Mouse (Mus musculus) fat pad, adult 2 months (tissue): ENCODE data around the gene Cdk19.

ENCODE experiments used
- DNase-seq: peaks from one replicate; pipeline ENCODE4 v3.0.0-alpha.2; 2011; ENCODE audit warnings: low read depth, low spot score; ENCODE audit errors: extremely low read depth

Cdk19 gene

DNA sequence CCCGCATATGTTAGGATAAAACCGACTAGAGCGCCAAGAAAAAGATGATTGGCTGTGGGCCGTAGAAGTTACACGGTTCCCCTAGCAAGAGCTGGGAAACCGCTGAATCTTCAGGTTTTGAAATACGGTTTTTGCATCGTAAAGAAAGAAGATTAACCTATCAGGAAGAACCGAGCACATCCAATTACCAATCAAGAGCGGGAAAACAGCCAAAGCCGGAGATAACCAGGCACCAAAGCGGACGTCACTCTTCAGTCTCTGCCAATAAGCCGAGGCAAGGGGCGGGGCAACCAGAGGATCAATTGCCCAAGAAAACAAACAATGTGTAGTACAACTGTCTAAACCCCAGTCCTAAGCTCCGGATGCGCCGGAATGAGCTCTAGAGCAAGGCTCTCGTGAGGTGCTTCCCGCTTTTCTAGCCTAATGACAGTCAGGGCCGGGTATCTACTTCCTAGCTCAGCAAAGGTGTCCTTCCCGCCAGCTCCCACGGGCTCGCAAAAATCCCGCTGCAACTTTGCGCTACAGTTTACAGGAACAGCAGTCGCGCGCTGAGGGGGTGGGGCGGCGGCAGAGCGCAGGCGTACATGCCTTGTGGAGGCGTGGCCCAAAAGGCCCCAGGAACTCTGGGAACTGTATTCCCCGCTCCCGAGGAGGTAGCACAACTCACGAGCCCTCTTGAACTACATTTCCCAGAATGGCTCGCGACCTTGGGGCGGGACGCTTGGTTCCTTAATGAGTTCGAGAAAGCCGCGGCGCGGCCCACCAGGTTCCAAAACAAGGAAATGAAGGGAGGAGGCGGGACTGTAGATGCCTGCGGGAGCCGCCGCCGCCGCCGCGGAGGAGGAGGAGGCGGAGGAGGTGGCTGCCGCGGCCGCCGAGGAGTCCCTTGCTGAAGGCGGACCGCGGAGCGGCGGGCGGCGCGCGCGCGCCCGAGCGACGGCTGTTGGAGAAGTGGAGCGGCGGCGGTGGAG is 9.5 kb downstream of the Cdk19 start:
- DNase-seq = peak; percentile 93

DNA sequence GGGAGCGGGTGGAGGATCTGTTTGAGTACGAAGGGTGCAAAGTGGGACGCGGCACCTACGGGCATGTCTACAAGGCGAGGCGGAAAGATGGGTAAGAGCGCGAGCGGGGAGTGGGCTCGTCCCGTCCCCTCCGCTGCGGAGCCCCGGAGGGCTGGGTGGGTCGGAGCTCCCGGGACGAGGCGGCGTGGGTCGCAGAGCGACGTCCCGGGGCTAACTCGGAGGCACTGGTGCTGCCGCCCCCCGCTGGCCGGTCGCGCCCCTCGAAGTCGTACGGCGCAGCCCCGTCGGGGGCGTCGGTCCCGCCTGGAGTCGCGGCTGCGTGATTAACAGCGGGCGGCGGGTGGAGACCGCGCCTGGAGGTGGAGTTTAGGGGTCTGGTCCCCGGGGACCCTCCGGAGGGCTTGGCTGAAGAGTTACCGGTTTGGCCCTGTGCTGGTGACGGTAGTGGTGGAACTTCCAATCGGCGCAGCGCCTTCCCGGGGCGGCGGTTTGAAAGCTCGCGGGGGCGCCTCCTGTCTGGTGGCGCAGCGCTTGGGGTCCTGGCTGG is 10.3 kb downstream of the Cdk19 start:
- DNase-seq = no peak

DNA sequence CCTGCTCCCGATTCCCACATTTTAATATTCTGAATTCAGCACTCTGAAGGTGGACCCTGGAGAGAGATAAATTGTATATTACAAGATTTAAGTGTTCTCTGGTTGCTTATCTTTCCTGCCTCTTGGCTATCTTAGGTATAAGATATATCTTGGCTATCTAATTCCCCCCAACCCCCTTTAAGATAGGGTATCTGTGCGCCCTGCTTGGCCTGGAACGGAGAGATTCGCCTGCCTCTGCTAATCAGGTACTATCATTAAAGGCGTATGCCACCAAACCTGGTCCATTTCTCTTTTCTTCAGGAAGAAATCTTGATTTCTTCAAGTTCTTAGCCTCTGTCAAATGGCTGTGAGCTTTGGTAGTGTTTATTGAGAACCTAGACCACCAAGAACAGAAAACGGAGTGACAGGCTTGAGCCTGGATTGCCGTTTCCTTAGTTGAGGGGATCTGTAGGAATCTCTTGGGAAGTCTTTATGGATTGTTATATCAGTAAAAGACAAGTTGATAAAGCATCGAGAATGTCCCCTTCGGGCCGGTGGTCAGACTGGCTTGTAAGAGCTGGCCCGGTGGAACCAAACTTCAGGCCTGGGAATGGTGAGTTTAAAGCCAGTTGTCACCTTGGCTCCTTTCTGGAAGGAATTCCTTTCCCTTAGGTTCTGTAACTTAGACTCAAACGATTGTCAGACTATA is 11.0 kb downstream of the Cdk19 start:
- DNase-seq = no peak

DNA sequence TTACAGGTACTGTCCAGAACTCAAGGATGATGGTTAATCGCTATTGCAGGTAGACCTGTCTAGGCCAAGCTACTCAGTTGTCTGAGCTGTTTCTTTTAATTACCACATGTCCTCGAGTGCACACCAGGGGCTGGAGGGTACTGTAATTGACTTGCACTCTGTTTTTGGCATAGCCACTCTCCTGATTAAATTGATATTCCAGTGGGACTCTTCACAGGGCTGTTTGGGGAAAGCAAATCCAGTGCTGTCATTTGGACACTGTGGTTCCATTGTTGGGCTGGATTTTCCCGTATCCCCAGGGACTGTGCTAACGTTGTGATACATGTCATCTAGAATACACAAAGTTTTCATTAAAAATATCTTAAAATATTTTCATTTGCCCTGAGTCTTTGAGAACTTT is 11.8 kb downstream of the Cdk19 start:
- no peak for DNase-seq

DNA sequence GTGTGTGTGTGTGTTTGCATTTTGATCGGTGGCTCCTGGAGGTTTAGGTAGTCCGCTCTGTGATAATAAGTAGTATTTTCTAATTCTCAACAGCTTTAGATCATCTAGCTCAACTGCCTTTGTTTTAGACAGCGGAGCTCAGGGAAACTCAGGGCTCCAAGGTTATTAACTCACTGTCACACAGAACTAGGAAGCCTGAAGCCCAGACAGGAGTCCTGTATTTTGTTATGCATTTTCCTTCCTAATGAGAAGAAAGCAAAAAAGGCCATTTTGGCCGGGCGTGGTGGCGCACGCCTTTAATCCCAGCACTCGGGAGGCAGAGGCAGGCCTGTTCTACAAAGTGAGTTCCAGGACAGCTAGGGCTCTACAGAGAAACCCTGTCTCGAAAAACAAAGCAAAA is 14.7 kb downstream of the Cdk19 start:
- no peak for DNase-seq

DNA sequence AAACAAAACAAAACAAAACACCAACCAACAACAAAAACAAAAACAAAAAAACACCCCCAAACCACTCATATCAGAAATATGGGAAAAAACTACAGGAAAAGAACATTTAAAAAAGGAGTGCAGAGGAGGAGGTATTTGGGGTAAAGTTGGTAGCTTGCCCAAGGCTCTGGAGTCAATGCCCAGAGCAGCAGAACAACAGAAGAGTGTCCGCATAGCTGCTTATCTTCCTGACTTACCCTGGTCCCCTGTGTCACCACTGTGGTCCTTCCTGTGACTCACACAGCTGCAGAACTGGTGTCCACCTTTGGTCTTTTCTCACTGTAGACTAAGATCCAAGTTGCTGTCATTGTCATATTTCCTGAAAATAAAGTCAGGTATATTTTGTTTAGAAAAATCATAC is 15.2 kb downstream of the Cdk19 start:
- DNase-seq = no peak

DNA sequence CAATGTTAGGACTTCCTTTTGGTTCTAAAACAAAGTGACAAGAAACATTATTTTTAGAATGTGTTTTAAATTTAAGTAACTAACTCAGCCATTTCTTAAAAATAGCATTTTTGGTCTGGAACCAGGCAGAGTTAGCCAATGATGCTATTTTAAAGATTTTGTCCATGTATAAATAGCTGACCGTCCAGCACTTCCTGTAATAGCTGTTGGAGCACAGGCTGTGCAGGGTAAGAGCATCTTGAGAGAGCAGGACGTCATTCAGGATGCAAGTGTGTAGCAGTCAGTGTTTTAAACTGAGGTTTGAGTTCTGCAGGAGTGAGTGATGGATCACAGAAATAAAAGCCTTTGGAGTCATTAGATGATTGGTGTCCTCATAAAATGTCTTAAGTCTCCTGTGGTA is 18.8 kb downstream of the Cdk19 start:
- no peak for DNase-seq

DNA sequence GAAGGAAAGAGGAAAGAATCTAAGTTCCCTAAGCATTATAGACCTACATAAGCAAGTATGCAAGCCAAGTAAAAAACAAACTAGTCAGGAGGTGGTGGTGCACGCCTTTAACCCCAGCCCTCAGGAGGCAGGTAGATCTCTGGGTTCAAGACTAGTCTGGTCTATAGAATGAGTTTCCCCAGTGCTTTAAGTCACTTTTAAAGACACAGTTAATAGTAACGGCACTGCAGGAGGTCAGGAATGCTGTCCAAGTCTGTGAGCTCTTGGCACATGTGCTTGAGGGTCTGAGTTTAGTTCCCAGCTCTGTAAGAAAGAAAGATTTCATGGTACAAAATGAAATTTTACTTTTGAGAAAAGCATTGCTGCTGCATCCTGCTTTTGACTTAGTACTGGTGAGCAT is 19.8 kb downstream of the Cdk19 start:
- DNase-seq = no peak

DNA sequence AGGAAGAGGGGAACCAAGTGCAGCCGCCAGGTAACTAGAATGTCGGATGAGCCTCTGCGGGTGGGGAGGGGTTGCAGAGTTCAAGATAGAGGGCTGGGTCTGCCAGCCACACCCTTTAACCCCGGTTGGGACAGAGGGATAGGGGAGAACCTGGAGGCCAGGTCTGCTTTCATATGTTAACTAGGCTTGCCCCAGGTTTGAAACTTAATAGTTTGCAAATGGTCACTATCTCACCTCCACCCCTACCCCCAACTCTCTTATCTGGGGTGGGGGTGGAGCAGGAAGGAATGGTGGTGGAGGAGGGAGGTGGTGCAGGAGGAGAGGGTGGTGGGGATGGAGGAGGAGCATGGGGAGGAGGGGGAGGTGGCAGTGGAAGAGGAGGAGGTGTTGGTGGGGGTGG is 23.6 kb downstream of the Cdk19 start:
- DNase-seq = no peak

DNA sequence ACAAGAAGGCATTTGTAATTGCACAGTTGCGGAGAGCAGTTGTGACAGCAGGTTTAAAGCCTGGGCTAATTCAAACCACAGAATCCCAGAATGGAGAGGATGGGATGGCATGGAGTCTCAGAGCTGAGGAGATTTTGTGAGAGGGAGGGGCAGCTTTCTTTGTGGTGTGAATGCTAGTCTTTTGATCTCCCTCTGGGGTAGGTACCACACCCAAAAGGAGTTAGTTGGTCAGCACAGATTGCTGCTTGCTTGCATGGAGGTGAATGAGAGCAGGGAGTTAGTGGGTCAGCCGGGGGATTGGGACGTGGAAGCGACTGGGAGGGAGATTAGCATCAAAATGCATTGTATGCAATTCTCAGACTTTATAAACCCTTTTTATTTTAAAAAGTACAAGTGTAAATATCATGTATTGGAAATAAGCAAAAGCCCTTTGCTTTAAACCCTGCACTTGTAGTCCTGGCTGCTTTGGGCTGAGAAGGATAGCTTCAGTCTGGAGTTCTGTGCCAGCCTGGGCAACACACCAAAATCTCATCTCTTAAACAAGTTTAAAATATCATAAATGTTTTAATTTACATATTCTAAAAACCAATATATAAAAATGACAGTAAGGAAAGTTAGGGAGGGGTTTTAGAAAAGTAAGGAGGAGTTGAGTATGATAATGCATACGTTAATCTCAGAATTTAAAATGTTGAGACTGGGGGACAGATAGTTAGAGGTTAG is 25.4 kb downstream of the Cdk19 start:
- no peak for DNase-seq

DNA sequence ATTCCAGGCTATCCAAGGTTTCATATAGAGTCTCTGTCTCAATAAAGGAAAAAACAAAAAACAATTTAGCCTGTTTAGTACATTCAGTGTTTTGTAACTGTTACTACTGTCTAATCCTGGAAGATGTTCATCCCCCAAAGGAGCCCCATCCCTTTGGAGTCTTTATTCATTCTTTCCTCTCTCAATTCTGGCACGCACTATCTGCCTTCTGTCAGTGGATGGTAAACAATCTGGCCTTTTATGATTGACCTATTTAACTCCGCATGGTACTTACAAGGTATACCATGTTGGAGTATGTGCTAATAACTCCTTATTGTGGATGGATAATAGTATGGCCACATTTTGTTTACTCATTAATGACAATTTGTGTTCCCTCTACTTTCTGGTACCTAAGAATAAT is 26.6 kb downstream of the Cdk19 start:
- DNase-seq = no peak

DNA sequence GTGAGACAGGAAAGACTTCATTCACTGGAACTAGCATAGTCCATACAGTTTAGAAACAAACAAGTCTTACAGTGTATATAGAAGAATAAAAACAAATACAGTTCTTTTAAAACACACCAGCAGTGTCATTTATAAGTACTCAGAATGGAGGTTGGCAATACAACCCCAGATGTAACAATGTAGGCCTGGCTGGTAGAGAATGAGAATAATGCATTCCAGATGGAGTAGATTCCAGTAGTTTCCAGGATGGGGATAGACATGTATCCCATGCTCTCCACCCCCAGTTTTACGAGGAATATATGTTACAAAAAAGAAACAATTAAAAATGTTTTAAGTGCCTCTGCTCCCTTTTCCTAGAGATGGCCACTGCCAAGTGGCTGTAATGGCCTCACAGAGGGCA is 29.2 kb downstream of the Cdk19 start:
- no peak for DNase-seq

DNA sequence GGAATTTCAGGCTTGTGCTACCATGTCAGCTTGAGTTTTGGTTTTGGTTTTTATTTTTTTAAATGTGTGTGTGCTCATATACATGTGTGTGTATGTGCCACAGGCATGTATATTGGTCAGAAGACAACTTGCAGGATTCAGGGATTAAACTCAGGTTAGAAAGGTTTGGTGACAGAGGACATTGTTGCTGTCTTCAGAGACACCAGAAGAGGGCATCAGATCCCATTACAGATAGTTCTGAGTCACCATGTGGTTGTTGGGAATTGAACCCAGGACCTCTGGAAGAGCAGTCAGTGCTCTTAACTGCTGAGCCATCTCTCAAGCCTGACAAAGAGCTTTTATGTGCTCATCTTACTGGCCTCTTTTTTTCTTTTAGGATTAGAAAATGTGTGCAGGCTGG is 30.8 kb downstream of the Cdk19 start:
- no peak for DNase-seq

DNA sequence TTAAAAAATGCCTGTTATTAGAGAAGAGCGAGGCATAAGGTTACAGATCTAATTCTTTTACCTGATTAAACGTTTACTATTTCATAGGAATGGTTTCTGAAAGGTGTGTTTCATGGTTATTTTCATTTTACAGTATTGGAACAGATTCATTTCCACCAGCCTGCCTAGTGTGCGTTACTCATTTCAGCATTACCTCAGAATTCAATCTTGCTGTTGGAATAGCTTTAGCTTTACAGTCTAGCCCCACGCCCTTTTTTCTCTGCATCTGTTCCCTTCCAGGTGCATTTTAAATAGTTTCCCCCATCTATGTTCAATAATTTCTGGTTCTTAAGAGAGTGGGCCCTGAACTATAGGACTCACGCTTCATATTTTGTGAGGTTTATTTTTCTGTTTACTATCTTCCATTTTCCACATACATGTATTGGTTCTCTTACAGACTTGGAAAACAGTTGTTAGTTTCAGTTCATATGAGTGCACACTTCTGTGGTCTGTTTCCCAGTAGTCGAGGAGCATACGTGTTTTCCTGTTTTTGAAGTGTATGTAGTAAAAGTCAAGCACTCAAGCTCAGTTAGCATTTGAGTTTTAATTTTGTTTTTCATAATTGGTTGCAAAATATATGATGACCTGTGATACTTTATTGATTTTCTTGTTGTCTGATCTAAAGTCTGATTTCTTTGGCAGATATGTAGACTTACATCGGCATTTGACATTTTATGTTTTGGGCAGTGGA is 32.0 kb downstream of the Cdk19 start:
- no peak for DNase-seq

DNA sequence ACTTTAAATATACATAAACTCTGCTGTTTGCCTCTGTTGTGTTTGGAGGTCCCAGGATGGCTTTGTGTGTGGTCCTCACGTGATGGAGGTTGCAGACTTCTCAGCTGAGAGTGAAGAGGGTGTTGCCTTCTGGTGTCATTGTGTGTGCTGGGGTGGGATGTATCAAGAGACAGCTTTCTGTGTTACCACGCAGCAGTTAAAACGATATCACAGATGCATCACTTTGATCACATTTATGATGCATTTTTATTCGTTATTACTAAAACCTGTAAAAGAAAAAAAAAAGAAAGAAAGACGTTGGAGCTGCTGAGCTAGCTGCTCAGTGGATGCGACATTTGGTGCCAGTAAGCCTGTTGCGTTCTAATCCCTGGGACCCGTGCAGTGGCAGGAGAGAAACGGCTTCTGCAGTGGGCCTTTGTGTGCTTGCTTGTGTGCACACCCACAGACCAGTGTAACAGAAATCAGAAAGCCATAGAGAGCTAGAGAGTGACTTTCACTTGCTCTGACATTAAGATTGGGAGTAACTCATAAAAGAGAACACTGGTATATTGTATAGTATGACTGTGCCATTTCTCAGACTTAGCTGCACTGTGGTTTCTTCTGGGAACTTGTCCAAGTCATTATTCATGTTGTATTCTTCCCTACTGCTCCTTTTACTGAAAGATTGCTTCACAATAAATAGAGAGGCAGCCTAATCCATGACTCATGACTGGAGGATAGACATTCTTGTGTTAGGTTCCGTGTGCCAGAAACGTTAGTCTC is 32.7 kb downstream of the Cdk19 start:
- peak; percentile 90 for DNase-seq

DNA sequence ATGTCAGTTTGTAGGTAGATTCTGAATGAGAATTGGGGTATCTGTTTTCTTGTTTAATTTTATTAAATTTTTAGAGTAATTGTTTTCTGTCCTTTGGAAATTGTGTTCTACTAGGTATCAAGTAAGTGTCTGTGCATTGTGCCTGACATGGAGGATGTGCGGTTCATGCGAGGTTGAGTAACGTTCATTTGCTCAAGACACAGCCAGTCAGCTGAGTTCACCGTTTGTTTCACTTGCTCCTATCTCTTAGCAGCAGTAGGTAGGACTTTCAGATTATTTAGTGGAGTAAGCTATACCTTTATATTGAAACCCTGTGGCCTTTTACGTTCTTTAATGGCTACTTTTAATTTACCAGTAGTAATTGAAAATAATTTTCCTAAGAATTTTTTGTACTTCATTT is 34.4 kb downstream of the Cdk19 start:
- DNase-seq = no peak

DNA sequence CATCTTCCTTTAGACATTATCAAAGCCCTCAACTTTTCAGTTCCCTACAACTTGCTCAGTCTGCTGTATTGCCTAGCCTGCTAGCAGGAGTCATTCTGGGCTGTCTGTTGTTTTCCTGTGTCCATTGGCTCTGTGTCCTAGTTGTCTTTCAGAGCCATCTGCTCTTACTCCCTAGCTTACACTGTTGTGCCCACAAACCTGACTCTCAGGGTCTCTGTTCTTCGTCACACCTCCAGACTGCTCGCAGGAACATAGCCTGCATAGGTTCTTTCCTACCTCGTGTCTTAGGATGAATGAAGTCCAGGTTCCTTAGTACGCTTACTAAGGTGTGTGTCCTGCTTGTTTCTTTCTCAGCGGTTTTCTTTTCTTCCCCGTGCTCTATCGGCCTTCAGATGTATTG is 35.5 kb downstream of the Cdk19 start:
- DNase-seq = no peak

DNA sequence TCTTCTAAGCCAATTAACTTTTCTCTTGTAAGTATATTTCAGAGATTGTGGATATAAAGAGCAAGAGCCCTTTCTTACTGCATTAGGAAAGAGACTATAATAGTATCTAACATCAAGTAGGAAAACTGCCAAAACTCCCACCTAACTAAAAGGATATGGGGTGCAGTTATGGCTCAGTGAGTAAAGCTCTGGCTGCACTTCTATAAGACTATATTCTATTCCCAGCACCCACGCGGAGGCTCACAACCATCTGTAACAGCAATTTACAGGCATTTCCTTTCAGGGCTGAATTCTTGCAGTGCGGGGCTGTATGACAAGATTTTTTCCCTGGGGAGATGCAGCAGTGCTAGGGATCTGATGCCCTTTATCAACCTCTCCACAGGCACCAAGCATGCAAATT is 36.9 kb downstream of the Cdk19 start:
- DNase-seq = no peak

DNA sequence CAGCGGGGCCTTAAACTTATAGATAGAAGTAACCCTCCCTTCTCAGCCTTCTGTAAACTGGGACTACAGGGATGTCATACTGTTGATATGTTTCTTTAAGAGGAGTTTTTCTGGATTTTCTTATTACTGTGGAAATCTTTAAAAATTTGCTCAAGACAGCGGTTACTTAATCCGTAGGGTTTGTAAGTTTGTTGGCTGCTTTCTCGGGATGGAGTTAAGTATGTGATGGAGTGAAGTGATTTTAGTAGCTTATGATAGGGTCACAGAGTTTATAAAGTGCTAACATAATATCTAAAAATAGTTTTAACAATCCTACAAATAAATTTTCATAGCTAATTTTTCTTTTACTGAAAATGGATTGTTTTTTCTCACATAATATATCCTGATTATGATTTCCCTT is 38.9 kb downstream of the Cdk19 start:
- no peak for DNase-seq

DNA sequence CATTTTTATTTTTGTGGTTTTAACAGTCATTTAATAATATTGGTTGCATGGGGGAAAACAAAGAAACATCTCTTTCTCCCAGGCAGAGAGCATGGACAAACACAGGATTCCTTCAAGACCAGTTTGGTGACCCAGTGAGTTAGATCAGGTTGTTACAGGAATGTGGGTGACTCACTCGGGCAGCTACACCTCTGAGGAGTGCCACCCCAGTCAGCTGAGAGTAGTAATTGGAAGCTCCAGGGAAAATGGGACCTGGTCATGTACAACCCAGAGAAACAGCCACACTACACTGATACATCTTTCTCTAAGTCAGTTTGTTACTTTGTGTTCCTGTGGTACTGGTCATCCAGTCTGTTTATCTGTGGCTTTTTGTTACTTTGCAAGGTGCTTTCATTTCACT is 40.3 kb downstream of the Cdk19 start:
- DNase-seq = no peak
